Mouse (Mus musculus) hindbrain, embryonic 13.5 days (tissue): ENCODE measurements around the gene Taar2. TPM values are rescaled to one million over a fixed set of nuclear protein-coding genes. Genes with fewer than 3 reads are reported as not detected.

ENCODE experiments used
- ATAC-seq: fragments of 200-750 bp; cut with Nextera tagmentation; 2 replicates; pipeline ENCODE4 v1.8.0; 2017; ENCODE audit warnings: moderate TSS enrichment; ENCODE audit not compliant: low FRiP score
- H3K27ac ChIP-seq: fragments of 300-500 bp; sonication (generic); 2 replicates; pipeline ENCODE4 v1.5.1; 2015; ENCODE audit warnings: inconsistent platforms, mild to moderate bottlenecking, moderate library complexity
- H3K27me3 ChIP-seq: fragments of 300-500 bp; sonication (generic); 2 replicates; pipeline ENCODE4 v1.6.1; 2015; ENCODE audit warnings: mild to moderate bottlenecking, inconsistent platforms
- H3K36me3 ChIP-seq: fragments of 300-500 bp; sonication (generic); 2 replicates; pipeline ENCODE4 v1.6.1; 2015; ENCODE audit warnings: mild to moderate bottlenecking, inconsistent platforms
- H3K4me1 ChIP-seq: fragments of 300-500 bp; sonication (generic); replicated peaks from 2 replicates; pipeline ENCODE4 v1.6.1; 2015; ENCODE audit warnings: inconsistent platforms
- H3K4me2 ChIP-seq: fragments of 300-500 bp; sonication (generic); 2 replicates; pipeline ENCODE4 v1.6.1; 2015; ENCODE audit warnings: inconsistent platforms, mild to moderate bottlenecking, moderate library complexity
- H3K4me3 ChIP-seq: fragments of 300-500 bp; sonication (generic); 2 replicates; pipeline ENCODE4 v1.5.1; 2015; ENCODE audit warnings: mild to moderate bottlenecking, inconsistent platforms
- H3K9ac ChIP-seq: fragments of 300-500 bp; sonication (generic); 2 replicates; pipeline ENCODE4 v1.6.1; 2015; ENCODE audit warnings: mild to moderate bottlenecking, inconsistent platforms
- H3K9me3 ChIP-seq: fragments of 300-500 bp; sonication (generic); 2 replicates; pipeline ENCODE4 v1.6.1; 2016; ENCODE audit warnings: inconsistent platforms
- WGBS: fragments of 180-500 bp; shearing (Covaris S2); methylation state at CpG from one replicate; pipeline ENCODE4 v1.1.7; 2015; 5-methylcytosine and 5-hydroxymethylcytosine counted together
- polyA plus RNA-seq: library from polyadenylated mRNA; unstranded; fragments of >200 nt; fragmentation: Nextera tagmentation; extraction: Ambion mirVana; gene quantifications from 2 replicates; pipeline ENCODE4 v1.2.1, GENCODE M21; 2015

Gene Taar2
- polyA plus RNA-seq, 1 experiment from 2014 or later: not detected

DNA sequence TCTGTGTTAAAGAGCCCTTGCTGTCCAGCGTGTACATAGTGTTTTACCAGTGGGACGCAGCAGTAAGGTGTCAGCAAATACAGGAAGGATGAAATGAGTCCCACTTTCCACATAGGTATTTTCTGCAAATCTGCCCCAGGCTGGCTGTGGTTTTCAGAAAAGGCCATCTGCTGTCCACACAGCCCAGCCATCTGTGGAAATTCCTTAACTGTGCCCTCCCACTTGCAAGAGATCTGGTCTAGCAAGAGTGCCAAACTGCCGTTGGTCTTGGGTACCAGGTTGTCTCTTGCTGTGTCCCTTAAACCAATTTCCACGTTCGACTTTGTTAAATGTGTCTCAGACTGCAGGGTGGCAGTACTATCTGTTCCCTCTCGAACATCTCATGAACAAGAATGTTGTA lies 13.3 kb downstream of the Taar2 start:
- Histone ChIP-seq H3K9me3 (no peaks in the 10 kb centered on the region), H3K4me3 (no peak overlapping the region), H3K4me2 (no peak overlapping the region), H3K9ac (no peak overlapping the region), H3K4me1 (no peaks in the 10 kb centered on the region), H3K27ac (no peak overlapping the region), H3K27me3 (no peaks in the 10 kb centered on the region), H3K36me3 (no peaks in the 10 kb centered on the region)
- ATAC-seq: no peak
- 88% methylated on average over 6 of the region's 6 CpGs for WGBS

- H3K27ac ChIP-seq: no peak overlapping the region
- no peak for ATAC-seq
- 78% methylated on average over 3 of the region's 3 CpGs for WGBS
Observed at GRCm38 (mm10) chr10:23959071-23959470, 20.7 kb downstream of the Taar2 start.

DNA sequence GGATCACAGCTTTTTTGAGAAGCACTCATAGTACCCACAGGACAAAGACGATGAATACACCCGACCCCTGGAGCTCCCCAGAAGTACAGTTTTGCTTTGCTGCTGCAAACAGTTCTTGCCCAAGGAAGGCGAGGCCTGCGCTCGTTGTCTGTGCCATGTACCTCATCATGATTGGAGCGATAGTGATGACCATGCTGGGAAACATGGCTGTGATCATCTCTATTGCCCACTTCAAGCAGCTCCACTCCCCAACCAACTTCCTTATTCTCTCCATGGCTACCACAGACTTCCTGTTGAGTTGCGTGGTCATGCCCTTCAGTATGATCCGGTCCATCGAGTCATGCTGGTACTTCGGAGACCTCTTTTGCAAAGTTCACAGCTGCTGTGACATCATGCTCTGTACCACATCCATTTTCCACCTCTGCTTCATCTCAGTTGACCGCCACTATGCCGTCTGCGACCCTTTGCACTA lies 22.1 kb downstream of the Taar2 start, which contains the start of gene Taar4:
Gene Taar4, plus strand, starts transcription at position 51 of the 472 bp plus-strand sequence.
- Histone ChIP-seq H3K27ac (no peak within 1 kb of the TSS), H3K9ac (no peak within 1 kb of the TSS), H3K4me3 (no peak within 1 kb of the TSS), H3K27me3 (no peaks in the 10 kb centered on the region), H3K36me3 (no peaks in the 10 kb centered on the region), H3K4me2 (no peak within 1 kb of the TSS), H3K4me1 (no peaks in the 10 kb centered on the region), H3K9me3 (no peaks in the 10 kb centered on the region)
- 93% methylated on average over 13 of the region's 13 CpGs for WGBS
- no peak for ATAC-seq

More at GRCm38 (mm10) chr10:23959071-23959470, 20.7 kb downstream of the Taar2 start:
- Histone ChIP-seq H3K4me1 (no peaks in the 10 kb centered on the region), H3K4me3 (no peak overlapping the region), H3K4me2 (no peak overlapping the region), H3K9me3 (no peaks in the 10 kb centered on the region), H3K36me3 (no peaks in the 10 kb centered on the region), H3K27me3 (no peaks in the 10 kb centered on the region), H3K9ac (no peak overlapping the region)

DNA sequence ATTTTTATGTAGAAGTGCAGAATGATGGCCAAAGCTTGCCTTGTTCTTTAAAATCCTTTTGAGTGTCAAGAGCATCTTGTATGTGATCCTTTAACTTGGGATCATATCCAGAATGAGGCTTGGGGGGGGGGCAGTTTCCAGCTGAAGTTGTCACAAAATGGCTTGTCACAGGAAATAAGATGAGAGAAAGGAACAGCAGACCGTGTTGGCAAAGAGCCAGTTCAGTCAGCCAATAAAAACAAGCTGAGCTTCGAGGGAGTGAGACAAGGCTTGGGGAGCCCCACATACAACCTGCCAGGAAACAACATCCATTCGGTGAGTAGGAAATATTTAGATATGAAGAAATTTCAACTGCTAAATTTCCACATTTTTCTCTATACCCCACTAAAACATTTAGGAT lies 25.1 kb downstream of the Taar2 start:
- 66% methylated on average over 3 of the region's 3 CpGs for WGBS
- no peak overlapping the region for H3K4me2 ChIP-seq
- no peaks in the 10 kb centered on the region for H3K36me3 ChIP-seq
- no peaks in the 10 kb centered on the region for H3K9me3 ChIP-seq
- no peaks in the 10 kb centered on the region for H3K4me1 ChIP-seq
- H3K27me3 ChIP-seq: no peaks in the 10 kb centered on the region
- no peak overlapping the region for H3K27ac ChIP-seq
- H3K4me3 ChIP-seq: no peak overlapping the region
- ATAC-seq: no peak
- no peak overlapping the region for H3K9ac ChIP-seq

GRCm38 (mm10) chr10:23964921-23965610 lies 26.7 kb downstream of the Taar2 start:
- 90% methylated on average over 6 of the region's 6 CpGs for WGBS
- H3K9me3 ChIP-seq: no peaks in the 10 kb centered on the region
- H3K4me3 ChIP-seq: no peak overlapping the region
- H3K9ac ChIP-seq: no peak overlapping the region
- no peak for ATAC-seq
- no peak overlapping the region for H3K4me2 ChIP-seq
- H3K27me3 ChIP-seq: no peaks in the 10 kb centered on the region
- H3K36me3 ChIP-seq: no peaks in the 10 kb centered on the region
- H3K27ac ChIP-seq: no peak overlapping the region
- no peaks in the 10 kb centered on the region for H3K4me1 ChIP-seq

- no peaks in the 10 kb centered on the region for H3K27me3 ChIP-seq
- H3K4me3 ChIP-seq: no peak within 1 kb of the TSS
- H3K9me3 ChIP-seq: no peaks in the 10 kb centered on the region
- no peaks in the 10 kb centered on the region for H3K4me1 ChIP-seq
- WGBS: 92% methylated on average over 11 of the region's 11 CpGs
- no peak for ATAC-seq
- no peak within 1 kb of the TSS for H3K27ac ChIP-seq
- no peaks in the 10 kb centered on the region for H3K36me3 ChIP-seq
- no peak within 1 kb of the TSS for H3K9ac ChIP-seq
- H3K4me2 ChIP-seq: no peak within 1 kb of the TSS
Observed at GRCm38 (mm10) chr10:23970656-23971165, 32.3 kb downstream of the Taar2 start, which contains the start of gene Taar5. Gene Taar5, plus strand, starts transcription at chr10:23970706.

- no peak overlapping the region for H3K4me2 ChIP-seq
- no peak overlapping the region for H3K4me3 ChIP-seq
- H3K4me1 ChIP-seq: no peaks in the 10 kb centered on the region
- no peak overlapping the region for H3K27ac ChIP-seq
- no peak overlapping the region for H3K9ac ChIP-seq
- no peaks in the 10 kb centered on the region for H3K27me3 ChIP-seq
- ATAC-seq: no peak
- WGBS: 91% methylated on average over 5 of the region's 5 CpGs
- no peaks in the 10 kb centered on the region for H3K9me3 ChIP-seq
- no peaks in the 10 kb centered on the region for H3K36me3 ChIP-seq
Observed at GRCm38 (mm10) chr10:23971256-23971655, 32.9 kb downstream of the Taar2 start.

DNA sequence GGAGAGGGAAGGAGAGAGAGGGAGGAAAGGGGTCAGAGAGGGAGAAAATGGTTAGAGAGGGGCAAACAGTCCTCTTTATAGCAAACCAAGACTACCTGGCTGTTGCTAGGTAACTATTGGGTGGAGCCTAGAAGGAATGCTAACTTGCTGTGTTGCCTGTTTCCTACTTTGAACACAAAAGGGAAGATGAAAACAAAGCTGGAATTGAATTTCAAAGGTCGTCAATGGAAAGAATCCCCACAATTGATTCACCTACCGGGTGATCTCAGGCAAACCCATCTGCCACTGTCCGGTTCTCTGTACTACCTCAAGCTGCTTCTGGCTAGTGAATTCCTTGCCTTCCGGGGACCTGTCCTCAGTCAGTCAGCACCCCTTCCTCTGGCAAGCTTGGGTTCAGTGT lies 39.6 kb downstream of the Taar2 start:
- 31% methylated on average over 4 of the region's 4 CpGs for WGBS
- H3K4me2 ChIP-seq: no peak overlapping the region
- H3K9ac ChIP-seq: no peak overlapping the region
- no peaks in the 10 kb centered on the region for H3K4me1 ChIP-seq
- no peaks in the 10 kb centered on the region for H3K36me3 ChIP-seq
- no peaks in the 10 kb centered on the region for H3K9me3 ChIP-seq
- ATAC-seq: no peak
- H3K4me3 ChIP-seq: no peak overlapping the region
- H3K27ac ChIP-seq: no peak overlapping the region
- H3K27me3 ChIP-seq: no peaks in the 10 kb centered on the region

- Histone ChIP-seq H3K9me3 (no peaks in the 10 kb centered on the region), H3K4me2 (no peak overlapping the region), H3K36me3 (no peaks in the 10 kb centered on the region), H3K9ac (no peak overlapping the region), H3K27me3 (no peaks in the 10 kb centered on the region), H3K4me3 (no peak overlapping the region), H3K4me1 (no peaks in the 10 kb centered on the region), H3K27ac (no peak overlapping the region)
- ATAC-seq: peak; percentile 89
- WGBS: 45% methylated on average over 16 of the region's 16 CpGs
Observed at GRCm38 (mm10) chr10:23978901-23979705, 40.7 kb downstream of the Taar2 start.

GRCm38 (mm10) chr10:23985546-23985945 lies 47.2 kb downstream of the Taar2 start, which contains the start of gene Taar6:
Gene Taar6, minus strand, starts transcription at chr10:23985646.
- no peak within 1 kb of the TSS for H3K4me2 ChIP-seq
- no peak within 1 kb of the TSS for H3K27ac ChIP-seq
- H3K4me1 ChIP-seq: no peaks in the 10 kb centered on the region
- no peaks in the 10 kb centered on the region for H3K9me3 ChIP-seq
- no peak within 1 kb of the TSS for H3K9ac ChIP-seq
- H3K36me3 ChIP-seq: no peaks in the 10 kb centered on the region
- H3K4me3 ChIP-seq: no peak within 1 kb of the TSS
- no peaks in the 10 kb centered on the region for H3K27me3 ChIP-seq
- no peak for ATAC-seq
- WGBS: 76% methylated on average over 8 of the region's 8 CpGs

- no peak for ATAC-seq
- WGBS: 83% methylated on average over 5 of the region's 5 CpGs
Observed at GRCm38 (mm10) chr10:23986419-23986818, 48.0 kb downstream of the Taar2 start.

More at GRCm38 (mm10) chr10:23986419-23986818, 48.0 kb downstream of the Taar2 start:
- no peaks in the 10 kb centered on the region for H3K9me3 ChIP-seq
- H3K27ac ChIP-seq: no peak overlapping the region
- no peaks in the 10 kb centered on the region for H3K4me1 ChIP-seq
- H3K4me3 ChIP-seq: no peak overlapping the region
- H3K9ac ChIP-seq: no peak overlapping the region
- H3K27me3 ChIP-seq: no peaks in the 10 kb centered on the region
- H3K4me2 ChIP-seq: no peak overlapping the region
- no peaks in the 10 kb centered on the region for H3K36me3 ChIP-seq
